Mouse (Mus musculus): ENCODE data around the gene Prune1.

DNA sequence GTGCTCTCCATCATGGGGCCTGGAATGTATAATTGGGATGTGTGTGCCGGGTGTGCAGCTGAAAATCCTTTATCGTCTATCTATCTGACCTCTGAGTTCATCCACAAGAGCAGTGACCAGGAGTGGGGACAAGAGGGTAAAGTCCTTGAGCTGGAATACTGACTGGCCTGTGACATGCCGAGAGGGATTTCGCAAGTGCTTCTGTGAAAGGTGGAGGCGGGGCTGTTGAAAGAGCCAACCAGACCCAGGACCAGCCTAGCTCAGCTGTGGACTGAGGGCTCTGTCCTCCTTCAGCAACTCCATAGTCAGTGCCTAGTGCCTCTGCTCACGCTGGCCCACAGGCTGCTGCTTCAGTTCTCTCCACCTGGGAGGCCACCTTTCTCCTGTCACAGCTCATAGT lies 36.7 kb upstream of the Prune1 start:
- no peak for TF ChIP-seq EP300 (IDR thresholded peaks at IDR 0.05; ENCODE audit: low read depth in 1 of 2, low read length in 2 of 2)
- no peak for TF ChIP-seq MAX (IDR thresholded peaks at IDR 0.05; ENCODE audit: low read length)
- TF ChIP-seq SIN3A (IDR thresholded peaks at IDR 0.05; ENCODE audit: low read length) = no peak
- no peak for TF ChIP-seq RAD21 (IDR thresholded peaks at IDR 0.05; ENCODE audit: low read depth, low read length)
- no peak for TF ChIP-seq MAFK (IDR thresholded peaks at IDR 0.05; ENCODE audit: borderline replicate concordance, low read depth, low read length)
- TF ChIP-seq POLR2A (IDR thresholded peaks at IDR 0.05; ENCODE audit: control insufficient read depth in 1 of 2, insufficient read depth in 1 of 2, low read depth in 1 of 2, low read length in 2 of 2, poor library complexity in 1 of 2) = no peak
- no peak for TF ChIP-seq SMC3 (IDR thresholded peaks at IDR 0.05; ENCODE audit: low read depth, low read length)
- peak in 1 of 3 experiments; percentile 14; a peak in 1 of 6 replicates for TF ChIP-seq CTCF (IDR thresholded peaks at IDR 0.05 in 2 of 3, conservative IDR thresholded peaks at IDR 0.05 in 1 of 3; ENCODE audit: control insufficient read depth in 1 of 3, insufficient read depth in 1 of 3, low read depth in 2 of 3, low read length in 3 of 3, poor library complexity in 1 of 3, severe bottlenecking in 1 of 3)
- no peak for TF ChIP-seq MYC (IDR thresholded peaks at IDR 0.05; ENCODE audit: low read depth, low read length)
- TF ChIP-seq MAZ (IDR thresholded peaks at IDR 0.05; ENCODE audit: low read depth, low read length) = no peak
- no peak for TF ChIP-seq TBP (IDR thresholded peaks at IDR 0.05; ENCODE audit: low read depth, low read length)
